Mouse (Mus musculus): ENCODE data around the gene Lrrc46. TPM values are rescaled to one million over a fixed set of nuclear protein-coding genes. Genes with fewer than 3 reads are reported as not detected.

Gene Lrrc46
- polyA plus RNA-seq (2015; fragmentation: Illumina TruSeq; extraction: RNeasy Lipid Tissue Mini Kit (QIAGEN cat#74804); ENCODE audit: low read depth, low replicate concordance): 1.3 TPM

DNA sequence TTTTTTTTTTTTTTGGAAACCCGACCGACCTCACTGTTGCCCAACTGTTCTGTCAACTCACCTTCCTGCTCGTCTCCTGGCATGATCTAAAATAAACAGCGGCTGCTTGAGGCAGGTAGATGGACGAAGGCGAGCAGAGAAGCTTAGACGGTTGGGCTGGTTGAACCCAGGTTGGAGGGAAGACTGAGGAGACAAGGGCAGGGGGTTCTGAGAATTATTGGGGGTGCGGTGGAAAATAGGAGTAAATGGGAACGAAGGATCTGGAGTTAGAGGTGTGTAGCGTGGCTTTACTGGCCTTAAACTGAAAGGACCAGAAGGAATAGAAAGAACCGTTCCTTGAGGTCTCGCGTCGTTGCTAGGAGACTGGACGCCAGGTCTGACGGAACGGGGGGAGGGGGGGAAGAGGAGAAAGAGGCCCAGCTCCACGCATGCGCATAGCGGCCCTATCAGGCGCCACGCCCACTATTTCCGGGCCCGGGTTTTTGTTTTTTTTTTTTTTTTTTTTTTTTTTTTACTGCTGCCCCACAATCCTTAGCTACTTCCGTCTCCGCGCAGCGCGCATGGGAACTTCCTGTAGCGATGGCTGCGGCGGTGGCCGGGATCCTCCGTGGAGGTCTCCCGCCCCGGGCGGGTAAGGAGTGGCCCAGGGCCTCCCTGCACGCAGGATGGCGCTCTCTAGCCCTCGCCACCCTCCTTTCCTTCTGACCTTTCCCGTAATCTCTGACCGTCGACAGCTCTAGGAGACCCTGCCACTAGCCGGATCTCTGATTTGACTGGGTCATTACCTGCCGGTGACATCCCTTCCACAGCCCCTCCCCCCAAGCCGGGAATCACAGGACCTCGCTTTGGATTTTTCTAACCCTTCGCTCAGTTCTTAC is at the start of gene Lrrc46, which contains the start of gene Mrpl10:
Lrrc46 (minus strand) TSS at position 386 of the 878 bp plus-strand sequence.
Mrpl10 (plus strand) TSS at position 539 of the 878 bp plus-strand sequence.

DNA sequence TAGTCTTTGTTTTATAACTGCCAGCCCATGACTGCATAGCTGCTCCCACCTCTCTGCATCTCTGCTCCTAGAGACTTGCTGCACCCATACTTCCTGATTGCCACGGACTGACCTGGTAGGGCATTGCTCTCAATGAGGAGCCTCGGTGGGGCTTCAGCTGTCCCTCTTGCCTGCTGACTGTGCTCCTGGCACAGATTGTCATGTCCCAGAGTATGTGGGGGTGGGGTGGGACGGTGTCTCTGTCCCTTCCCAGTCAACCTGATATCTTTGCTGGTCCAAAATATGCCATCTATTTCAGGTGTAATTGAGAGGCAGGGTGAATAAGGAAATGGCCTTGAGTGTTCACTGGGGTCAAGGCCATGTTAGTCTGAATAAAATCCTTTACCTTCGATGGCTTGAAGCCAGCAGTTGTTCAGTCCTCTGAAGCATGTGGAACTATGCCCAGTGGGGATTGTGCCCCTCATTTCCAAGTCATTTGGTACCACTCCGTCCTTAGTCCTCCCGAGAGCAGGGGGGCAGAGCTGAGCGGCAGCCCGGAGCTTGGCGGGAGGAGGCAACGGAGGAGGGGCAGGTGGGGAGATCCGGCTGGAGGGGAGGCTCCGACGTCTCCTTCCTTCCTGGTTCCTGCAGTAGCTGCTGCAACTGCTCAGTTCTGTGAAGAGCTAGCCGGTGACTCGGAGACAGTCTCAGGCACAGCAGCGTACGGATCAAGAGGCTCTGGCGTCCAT is 9.2 kb upstream of the Lrrc46 start, which contains the start of gene Osbpl7:
Osbpl7 (plus strand) TSS at position 413 of the 728 bp plus-strand sequence.

DNA sequence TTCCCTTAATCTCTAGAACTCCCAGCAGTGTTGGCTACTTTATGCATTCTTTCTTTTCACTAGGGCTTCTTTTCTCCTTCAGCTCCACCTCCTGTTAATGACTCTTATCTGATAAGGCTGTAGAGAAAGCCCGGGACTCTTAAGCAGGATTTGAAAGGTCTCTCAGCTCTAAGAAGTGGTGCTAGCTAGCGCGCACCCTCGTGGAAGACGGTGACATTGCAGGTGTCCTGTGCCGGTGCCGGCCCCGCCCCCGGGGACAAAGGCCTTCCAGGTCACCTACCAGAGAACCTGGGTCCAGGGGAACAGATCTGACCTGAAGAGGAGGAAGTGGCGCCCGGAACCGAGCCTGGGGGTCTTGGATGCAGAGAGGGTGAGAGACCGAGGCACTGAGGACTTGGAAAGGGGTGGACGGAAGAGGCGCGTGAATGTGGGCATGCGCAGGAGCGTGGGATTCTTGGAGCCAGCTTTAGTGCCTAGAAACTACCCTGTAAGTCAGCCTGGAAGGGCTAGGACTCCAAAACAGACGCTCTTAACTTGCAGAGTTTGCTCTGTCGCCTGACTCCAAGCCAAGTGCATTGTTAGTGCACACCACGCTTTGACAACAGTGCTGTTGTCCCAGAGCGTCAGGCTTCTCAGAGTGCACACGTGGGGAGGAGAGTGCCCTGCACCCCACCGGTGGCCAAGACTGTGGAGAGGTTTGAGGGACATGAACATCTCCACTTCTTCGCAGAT is 11.4 kb downstream of the Lrrc46 start, which contains the start of gene Scrn2:
Scrn2 (plus strand) TSS at position 253 of the 732 bp plus-strand sequence.

DNA sequence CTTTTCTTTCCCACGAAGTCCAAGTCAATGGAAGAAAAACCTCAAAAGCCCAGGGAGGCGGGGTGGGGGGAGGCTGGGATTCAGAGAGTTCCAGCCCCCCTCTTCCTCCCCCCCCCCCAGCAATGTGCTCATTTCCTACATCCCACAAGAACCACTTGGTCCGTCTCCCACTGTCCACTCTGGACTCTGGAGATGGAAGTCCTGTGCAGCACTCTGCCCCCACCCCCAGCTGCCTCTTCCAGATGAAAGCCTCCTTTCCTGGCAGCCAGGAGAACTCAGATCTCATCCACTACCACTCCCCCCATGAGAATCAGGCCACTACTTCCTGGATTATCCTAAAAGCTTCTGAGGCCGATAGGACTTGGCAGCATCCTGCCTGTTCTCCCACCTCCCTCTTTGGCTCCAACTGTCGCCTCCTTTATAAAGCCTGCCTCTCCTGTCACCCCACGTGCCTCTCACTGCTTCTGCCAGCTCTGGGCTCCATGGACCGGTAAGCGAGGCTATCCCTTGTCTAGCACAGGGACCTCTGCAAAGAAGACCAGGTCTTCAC is 28.0 kb downstream of the Lrrc46 start, which contains the start of gene Sp6:
Sp6 (plus strand) TSS at position 274 of the 550 bp plus-strand sequence.

Other genes with a start within 250 kb of the Lrrc46 start
- gene Nfe2l1, start 211.4 kb downstream of the Lrrc46 start, polyA plus RNA-seq (2015; fragmentation: Illumina TruSeq; extraction: RNeasy Lipid Tissue Mini Kit (QIAGEN cat#74804); ENCODE audit: low read depth, low replicate concordance): 222 TPM
- 11.5 TPM for gene Copz2, start 191.5 kb downstream of the Lrrc46 start, polyA plus RNA-seq (2015; fragmentation: Illumina TruSeq; extraction: RNeasy Lipid Tissue Mini Kit (QIAGEN cat#74804); ENCODE audit: low read depth, low replicate concordance)
- 29.9 TPM for gene Cdk5rap3, start 124.9 kb downstream of the Lrrc46 start, polyA plus RNA-seq (2015; fragmentation: Illumina TruSeq; extraction: RNeasy Lipid Tissue Mini Kit (QIAGEN cat#74804); ENCODE audit: low read depth, low replicate concordance)
- not detected for gene Prr15l, start 113.3 kb downstream of the Lrrc46 start, polyA plus RNA-seq (2015; fragmentation: Illumina TruSeq; extraction: RNeasy Lipid Tissue Mini Kit (QIAGEN cat#74804); ENCODE audit: low read depth, low replicate concordance)
- 53.9 TPM for gene Pnpo, start 97.4 kb downstream of the Lrrc46 start, polyA plus RNA-seq (2015; fragmentation: Illumina TruSeq; extraction: RNeasy Lipid Tissue Mini Kit (QIAGEN cat#74804); ENCODE audit: low read depth, low replicate concordance)
- 9.7 TPM for gene Sp2, start 58.4 kb downstream of the Lrrc46 start, polyA plus RNA-seq (2015; fragmentation: Illumina TruSeq; extraction: RNeasy Lipid Tissue Mini Kit (QIAGEN cat#74804); ENCODE audit: low read depth, low replicate concordance)
- gene Sp6, start 28.0 kb downstream of the Lrrc46 start, polyA plus RNA-seq (2015; fragmentation: Illumina TruSeq; extraction: RNeasy Lipid Tissue Mini Kit (QIAGEN cat#74804); ENCODE audit: low read depth, low replicate concordance): 0.19 TPM
- 5.4 TPM for gene Scrn2, start 11.5 kb downstream of the Lrrc46 start, polyA plus RNA-seq (2015; fragmentation: Illumina TruSeq; extraction: RNeasy Lipid Tissue Mini Kit (QIAGEN cat#74804); ENCODE audit: low read depth, low replicate concordance)
- gene Mrpl10, start 153 bp upstream of the Lrrc46 start, polyA plus RNA-seq (2015; fragmentation: Illumina TruSeq; extraction: RNeasy Lipid Tissue Mini Kit (QIAGEN cat#74804); ENCODE audit: low read depth, low replicate concordance): 78.6 TPM
- 9.9 TPM for gene Osbpl7, start 9.2 kb upstream of the Lrrc46 start, polyA plus RNA-seq (2015; fragmentation: Illumina TruSeq; extraction: RNeasy Lipid Tissue Mini Kit (QIAGEN cat#74804); ENCODE audit: low read depth, low replicate concordance)
- gene Tbx21, start 73.9 kb upstream of the Lrrc46 start, polyA plus RNA-seq (2015; fragmentation: Illumina TruSeq; extraction: RNeasy Lipid Tissue Mini Kit (QIAGEN cat#74804); ENCODE audit: low read depth, low replicate concordance): 0.24 TPM
- 39.0 TPM for gene Tbkbp1, start 110.1 kb upstream of the Lrrc46 start, polyA plus RNA-seq (2015; fragmentation: Illumina TruSeq; extraction: RNeasy Lipid Tissue Mini Kit (QIAGEN cat#74804); ENCODE audit: low read depth, low replicate concordance)
- gene Kpnb1, start 146.5 kb upstream of the Lrrc46 start, polyA plus RNA-seq (2015; fragmentation: Illumina TruSeq; extraction: RNeasy Lipid Tissue Mini Kit (QIAGEN cat#74804); ENCODE audit: low read depth, low replicate concordance): 81.1 TPM
- 101 TPM for gene Npepps, start 239.2 kb upstream of the Lrrc46 start, polyA plus RNA-seq (2015; fragmentation: Illumina TruSeq; extraction: RNeasy Lipid Tissue Mini Kit (QIAGEN cat#74804); ENCODE audit: low read depth, low replicate concordance)